Mouse (Mus musculus) c-Kit-positive CD71-positive TER-119-negative erythroid progenitor cells, embryonic 14.5 days (primary cell): ENCODE data around the gene Ndufs8.

Source experiments
- DNase-seq: peaks from one replicate; pipeline ENCODE4 v3.0.0-alpha.2; 2013; ENCODE audit warnings: low read depth

Gene Ndufs8

DNA sequence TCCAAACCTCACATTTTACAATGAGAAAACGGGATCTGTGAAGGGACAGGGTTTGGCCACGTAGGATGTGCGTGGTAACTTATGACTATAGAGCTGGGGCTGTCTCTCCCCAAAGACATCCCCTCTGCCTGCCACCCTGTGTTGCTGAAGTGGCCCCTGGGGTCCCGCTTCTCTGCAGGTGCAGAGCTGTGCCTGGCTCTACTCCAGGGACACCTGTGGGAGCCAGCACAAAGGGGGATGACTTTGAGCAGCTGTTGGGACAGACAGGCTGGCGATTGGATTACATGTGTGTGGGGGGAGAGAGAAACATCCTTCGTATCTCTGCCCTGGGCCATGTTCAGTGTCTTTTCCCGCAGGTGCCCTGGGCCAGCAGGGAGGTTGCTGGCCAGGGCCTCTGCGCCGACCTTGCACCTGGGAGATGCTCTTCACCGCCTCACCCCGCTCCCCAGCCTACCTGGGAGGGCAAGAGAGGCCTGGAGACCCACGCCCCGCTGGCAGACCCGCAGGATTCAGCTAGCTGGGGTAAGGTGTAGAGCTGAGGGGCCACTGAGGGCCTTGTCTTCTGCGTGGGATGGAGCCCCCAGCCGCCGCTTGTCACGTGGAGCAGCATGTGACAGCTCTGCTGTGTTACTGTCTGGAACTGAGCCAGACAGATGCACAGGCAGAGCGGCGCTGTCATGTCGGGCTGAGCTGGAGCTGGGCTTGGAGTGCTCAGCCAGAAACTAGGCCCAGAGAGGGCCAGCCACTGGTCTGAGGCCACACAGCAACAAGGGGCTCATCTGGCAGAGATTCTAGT, 17.9 kb upstream of the Ndufs8 start:
- DNase-seq = no peak

GRCm38 (mm10) chr19:3929211-3929941, 16.8 kb upstream of the Ndufs8 start, which contains the start of gene Aldh3b1:
Gene Aldh3b1, minus strand, starts transcription at chr19:3929808.
- no peak for DNase-seq

GRCm38 (mm10) chr19:3928779-3929178, 16.2 kb upstream of the Ndufs8 start:
- no peak for DNase-seq

- DNase-seq = no peak
These were observed 15.4 kb upstream of the Ndufs8 start for GRCm38 (mm10) chr19:3927989-3928388.

- no peak for DNase-seq
These were observed 14.1 kb upstream of the Ndufs8 start for GRCm38 (mm10) chr19:3926685-3927084.

DNA sequence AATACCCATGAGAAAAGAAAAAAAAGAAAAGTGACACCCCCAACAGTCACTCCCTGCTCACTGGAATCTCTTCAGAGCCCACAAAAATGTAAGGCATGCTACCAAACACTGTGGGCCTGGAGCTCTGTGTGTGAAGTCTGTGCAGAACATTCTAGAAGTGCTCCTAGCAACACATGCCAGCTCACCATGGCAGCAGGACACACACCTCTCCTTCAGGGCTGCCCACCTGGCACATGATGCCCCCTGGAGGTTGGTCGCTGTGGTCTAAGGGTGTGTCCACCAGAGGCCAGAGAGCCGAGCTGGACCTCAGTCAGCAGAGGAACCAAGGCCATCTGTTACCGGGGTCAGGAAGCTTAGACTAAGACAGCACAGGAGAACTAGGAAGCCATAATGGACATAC, 13.7 kb upstream of the Ndufs8 start:
- DNase-seq = no peak

DNA sequence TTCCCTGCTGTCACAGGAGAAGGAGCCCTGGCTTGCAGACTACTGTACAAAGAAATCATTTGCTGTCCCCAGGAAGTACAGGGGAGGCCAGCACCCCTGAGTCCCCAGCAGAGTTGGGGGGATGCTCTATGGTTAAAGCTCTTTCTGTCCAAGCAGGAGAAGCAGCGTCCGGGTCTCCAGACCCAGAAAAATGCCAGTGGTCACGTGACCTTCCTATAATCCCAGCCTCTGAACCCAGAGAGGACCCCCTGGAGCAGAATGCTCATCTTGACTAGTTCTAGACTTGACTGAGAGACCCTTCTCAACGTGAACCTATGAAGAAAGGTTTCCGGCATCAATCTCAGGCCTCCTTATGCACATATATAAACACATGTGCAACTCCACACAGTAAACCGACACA, 13.3 kb upstream of the Ndufs8 start:
- no peak for DNase-seq

DNA sequence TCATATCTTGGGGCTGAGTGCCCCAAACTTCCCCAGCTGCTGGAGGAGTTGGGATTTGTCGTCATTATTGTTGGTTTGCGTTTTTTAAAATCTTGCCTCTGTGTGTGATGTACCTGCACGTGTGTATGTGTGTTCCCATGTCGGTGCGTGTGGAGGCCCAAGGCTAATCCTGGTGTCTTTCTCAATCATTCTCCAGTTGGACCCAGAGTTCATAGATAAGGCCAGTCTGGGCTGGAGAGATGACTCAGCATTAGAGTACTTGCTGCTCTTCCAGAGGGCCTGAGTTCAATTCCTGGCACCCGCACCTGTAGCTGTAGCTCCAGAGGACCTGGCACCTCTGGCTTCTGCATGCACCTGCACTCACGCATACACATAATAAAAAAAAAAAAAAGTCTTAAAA, 12.3 kb upstream of the Ndufs8 start:
- DNase-seq = no peak

DNA sequence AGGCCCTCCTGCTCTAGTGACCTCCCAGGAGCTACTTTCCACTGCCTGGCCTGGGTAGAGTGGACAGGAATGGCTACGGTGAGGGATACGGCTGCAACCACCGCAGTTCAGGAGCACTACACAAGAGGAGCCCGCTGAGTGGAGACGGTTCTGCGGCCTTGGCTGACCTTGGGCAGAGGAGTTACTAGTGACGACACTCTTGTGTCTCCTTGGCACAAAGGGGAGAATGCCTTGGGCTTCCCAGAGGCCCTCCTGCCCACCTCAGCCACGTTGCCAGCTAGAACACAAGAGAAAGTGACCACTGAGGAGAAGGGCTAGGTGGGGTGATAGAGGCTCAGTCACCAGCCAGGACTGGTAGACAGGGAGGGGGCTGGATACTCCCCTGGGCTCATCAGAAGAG, 11.6 kb upstream of the Ndufs8 start:
- no peak for DNase-seq

GRCm38 (mm10) chr19:3923586-3923985, 11.0 kb upstream of the Ndufs8 start:
- DNase-seq = no peak

DNA sequence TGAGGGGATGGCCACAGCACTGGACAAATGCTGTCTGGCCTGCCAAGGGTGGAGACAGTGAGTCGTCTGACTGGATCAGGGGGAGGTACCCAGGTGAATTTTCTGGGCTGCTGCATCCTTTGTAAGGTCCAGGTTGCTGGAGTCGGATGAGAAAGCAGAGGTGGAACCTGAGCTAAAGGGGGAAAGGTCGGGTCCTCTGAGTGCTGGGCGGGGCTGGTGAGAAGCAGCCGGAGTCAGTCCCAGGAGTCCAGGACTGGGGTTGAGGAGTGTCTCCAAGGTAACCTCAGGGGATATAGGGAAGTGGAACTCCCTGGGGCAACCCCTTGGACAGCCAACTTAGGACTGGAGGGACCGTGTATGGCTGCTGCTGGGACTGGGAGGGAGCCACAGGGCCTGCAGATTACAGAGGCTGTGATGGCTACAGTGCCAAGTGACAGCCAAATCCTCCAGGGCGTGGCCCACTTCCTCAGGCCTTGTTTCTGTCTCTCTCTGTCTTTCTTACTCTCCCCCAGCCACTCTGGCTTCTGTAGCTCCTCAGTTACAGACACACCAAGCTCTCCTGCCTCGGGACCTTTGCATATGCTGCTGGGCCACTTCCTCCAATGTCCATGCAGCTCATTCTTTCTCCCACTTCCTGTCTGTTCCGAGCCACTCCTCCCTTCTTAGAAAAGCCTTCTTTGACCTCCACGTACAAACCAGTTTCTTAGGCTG, 10.2 kb upstream of the Ndufs8 start:
- no peak for DNase-seq

DNA sequence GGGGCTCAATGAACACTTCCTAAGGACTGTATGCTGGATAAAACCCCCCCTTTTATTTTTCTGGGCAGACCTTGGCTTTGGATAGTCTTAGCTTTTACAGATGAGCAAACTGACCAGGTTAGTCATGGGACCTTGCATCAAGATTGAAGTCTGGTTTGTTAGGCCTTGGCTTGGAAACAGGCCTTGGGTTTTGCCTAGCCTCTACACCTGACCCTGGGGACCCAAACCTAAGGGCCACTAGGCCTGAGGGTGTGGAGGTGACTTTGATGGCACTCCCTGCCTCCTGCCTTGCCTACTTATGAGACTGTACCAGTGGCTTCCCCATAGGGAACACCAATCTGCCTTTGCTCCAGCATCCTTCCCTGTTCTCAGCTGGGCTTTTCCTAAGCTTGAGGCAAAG, 7.4 kb upstream of the Ndufs8 start:
- DNase-seq = no peak

DNA sequence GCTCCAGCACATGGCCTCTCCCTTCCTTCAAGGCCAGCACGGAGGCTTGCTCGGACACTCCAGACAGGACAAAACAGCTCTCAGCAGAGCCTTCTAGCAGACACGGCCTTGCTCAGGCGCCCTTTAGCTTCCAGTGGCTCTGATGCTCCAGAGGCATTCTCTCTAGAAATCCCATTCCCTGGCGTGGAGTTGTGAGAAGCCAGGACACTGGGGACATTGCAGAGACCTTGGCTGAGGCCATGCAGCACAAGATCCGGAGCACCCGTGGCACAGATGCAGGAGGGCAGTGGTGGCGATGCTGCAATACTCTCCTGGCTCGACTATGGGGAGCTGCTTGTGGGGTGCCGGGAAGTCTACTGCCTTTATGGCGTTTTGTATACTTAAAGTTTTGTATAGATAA, 4.2 kb upstream of the Ndufs8 start:
- no peak for DNase-seq

- no peak for DNase-seq
These were observed 2.0 kb upstream of the Ndufs8 start for GRCm38 (mm10) chr19:3914535-3914934.

DNA sequence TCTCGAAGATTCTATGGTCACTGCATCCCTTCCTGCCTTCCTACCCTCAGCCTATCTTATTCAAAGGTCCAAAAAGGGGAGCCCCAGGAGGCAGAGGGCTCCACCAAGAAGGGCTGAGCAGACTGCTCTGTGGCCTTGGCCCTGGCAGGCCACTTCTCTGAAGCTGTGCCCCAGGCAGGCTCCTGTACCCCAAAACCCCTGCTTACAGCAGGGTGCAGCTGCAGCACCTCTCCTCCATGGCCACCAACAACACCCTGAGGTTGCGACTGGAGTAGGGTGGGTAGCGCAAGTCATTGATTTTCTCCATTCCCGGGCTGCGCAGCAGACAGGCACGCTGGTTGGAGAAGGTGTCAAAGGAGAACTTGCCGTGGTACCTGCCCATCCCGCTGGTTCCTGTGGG, 1.1 kb upstream of the Ndufs8 start:
- DNase-seq = no peak

GRCm38 (mm10) chr19:3910206-3910605, 2.4 kb downstream of the Ndufs8 start:
- DNase-seq = no peak

DNA sequence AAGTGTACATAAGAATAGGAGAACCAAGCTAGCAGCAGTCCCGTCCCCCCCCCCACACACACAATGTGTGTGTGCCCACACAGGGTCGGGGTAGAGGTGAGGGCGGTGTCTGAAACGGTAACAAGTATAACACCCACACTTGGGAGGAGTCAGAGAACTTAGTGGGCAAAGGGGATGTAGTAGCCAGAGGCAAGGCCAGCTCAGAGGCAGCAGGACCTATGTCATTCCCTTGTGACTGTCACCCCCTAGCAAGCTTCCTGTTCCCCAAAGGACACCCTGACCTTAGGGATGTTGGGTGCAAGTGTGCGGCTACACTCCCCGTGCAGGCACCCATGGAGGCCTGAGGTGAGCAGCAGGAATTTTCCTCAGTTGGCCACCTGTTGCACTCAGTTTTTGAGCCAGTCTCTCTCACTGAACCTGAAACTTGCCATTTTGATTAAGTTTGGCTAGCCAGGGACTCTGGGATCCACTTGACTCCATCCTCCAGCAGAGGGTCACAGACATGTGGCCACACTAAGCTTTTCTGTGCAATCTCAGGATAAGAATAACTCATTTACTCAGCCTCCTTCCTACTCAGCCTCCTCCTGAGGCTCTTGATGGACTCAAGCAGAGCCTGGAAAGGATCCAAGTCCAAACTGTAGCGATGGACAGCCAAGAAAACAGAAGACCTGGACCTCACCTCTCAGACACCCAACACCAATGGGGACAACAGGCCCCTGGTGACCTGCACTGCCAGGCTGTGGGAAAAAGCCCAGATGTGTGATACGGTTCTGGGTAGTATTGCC, 4.5 kb downstream of the Ndufs8 start:
- no peak for DNase-seq

- peak; percentile 65 for DNase-seq
These were observed 5.5 kb downstream of the Ndufs8 start, which contains the start of gene Tcirg1 for GRCm38 (mm10) chr19:3906795-3907786. Gene Tcirg1, minus strand, starts transcription at chr19:3907133.

DNA sequence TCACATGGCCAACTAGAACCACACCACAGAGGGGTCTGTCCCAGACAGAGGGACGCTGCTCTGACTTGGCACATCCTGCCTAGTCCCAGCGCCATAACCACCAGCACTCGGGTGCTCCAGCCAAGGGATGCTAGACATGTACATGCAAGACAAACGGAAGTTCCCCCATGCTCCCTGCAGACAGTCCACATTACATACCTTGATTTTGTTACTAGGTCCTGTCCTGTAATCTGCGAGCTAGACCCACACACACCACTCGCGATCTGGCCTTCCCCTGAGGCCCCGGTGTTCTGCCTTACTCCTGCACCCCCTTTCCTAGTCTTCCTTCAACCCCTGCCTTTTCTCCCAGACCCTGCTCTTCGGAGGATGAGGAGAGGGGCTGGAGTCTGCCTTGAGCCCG, 6.2 kb downstream of the Ndufs8 start:
- no peak for DNase-seq

GRCm38 (mm10) chr19:3905261-3905969, 7.2 kb downstream of the Ndufs8 start:
- DNase-seq = no peak
